Mouse (Mus musculus) stomach, embryonic 15.5 days (tissue): Measurements from ENCODE around the gene Spats2. TPM values are rescaled to one million over a fixed set of nuclear protein-coding genes. Genes with fewer than 3 reads are reported as not detected.
A peak's percentile ranks its signal among the peaks of the same experiment; 100 is the strongest.
"Not testable (repeated sequence)": the region's sequence is repeated elsewhere in the genome, so short reads cannot be mapped to it uniquely, and the experiment has no call there.

Source experiments
- ATAC-seq: fragments of 200-750 bp; cut with Nextera tagmentation; 2 replicates; pipeline ENCODE4 v1.8.0; 2017; ENCODE audit warnings: low read depth, moderate number of reproducible peaks, moderate TSS enrichment; ENCODE audit not compliant: insufficient read depth, low FRiP score
- H3K27ac ChIP-seq: fragments of 300-500 bp; sonication (generic); 2 replicates; pipeline ENCODE4 v1.5.1; 2015; ENCODE audit warnings: mild to moderate bottlenecking, inconsistent platforms
- H3K27me3 ChIP-seq: fragments of 300-500 bp; sonication (generic); replicated peaks from 2 replicates; pipeline ENCODE4 v1.6.1; 2015; ENCODE audit warnings: inconsistent platforms
- H3K36me3 ChIP-seq: fragments of 300-500 bp; sonication (generic); 2 replicates; pipeline ENCODE4 v1.6.1; 2015; ENCODE audit warnings: inconsistent platforms
- H3K4me1 ChIP-seq: fragments of 300-500 bp; sonication (generic); 2 replicates; pipeline ENCODE4 v1.6.1; 2015; ENCODE audit warnings: inconsistent platforms
- H3K4me2 ChIP-seq: fragments of 300-500 bp; sonication (generic); 2 replicates; pipeline ENCODE4 v1.6.1; 2015; ENCODE audit warnings: mild to moderate bottlenecking, inconsistent platforms
- H3K4me3 ChIP-seq: fragments of 300-500 bp; sonication (generic); replicated peaks from 2 replicates; pipeline ENCODE4 v1.5.1; 2015; ENCODE audit warnings: inconsistent platforms
- H3K9ac ChIP-seq: fragments of 300-500 bp; sonication (generic); 2 replicates; pipeline ENCODE4 v1.6.1; 2015; ENCODE audit warnings: inconsistent platforms
- H3K9me3 ChIP-seq: fragments of 300-500 bp; sonication (generic); 2 replicates; pipeline ENCODE4 v1.6.1; 2016; ENCODE audit warnings: inconsistent platforms
- WGBS: fragments of 180-500 bp; shearing (Covaris S2); methylation state at CpG from one replicate; pipeline ENCODE4 v1.1.7; 2015; 5-methylcytosine and 5-hydroxymethylcytosine counted together
- polyA plus RNA-seq: library from polyadenylated mRNA; unstranded; fragments of >200 nt; fragmentation: Nextera tagmentation; extraction: Ambion mirVana; gene quantifications from 2 replicates; pipeline ENCODE4 v1.2.1, GENCODE M21; 2015

The Spats2 gene
- polyA plus RNA-seq: 28.3 and 32.1 TPM in 2 replicates

GRCm38 (mm10) chr15:99125711-99126080 lies at the start of gene Spats2:
Spats2 (plus strand) TSS chr15:99125916.
- ATAC-seq: no peak
- peak within 1 kb of the TSS; percentile 95 for H3K27ac ChIP-seq
- peak within 1 kb of the TSS; percentile 84 for H3K9ac ChIP-seq
- peak within 1 kb of the TSS; percentile 87 for H3K4me3 ChIP-seq
- H3K4me2 ChIP-seq: peak within 1 kb of the TSS; percentile 64
- H3K36me3 ChIP-seq: no peaks in the 10 kb centered on the region
- WGBS: 1% methylated on average over 12 of the region's 12 CpGs
- peaks cover 20% of the 10 kb centered on the region for H3K4me1 ChIP-seq
- no peaks in the 10 kb centered on the region for H3K27me3 ChIP-seq
- H3K9me3 ChIP-seq: no peaks in the 10 kb centered on the region

- not testable (repeated sequence) for H3K27me3 ChIP-seq, H3K9me3 ChIP-seq, H3K36me3 ChIP-seq, H3K27ac ChIP-seq, H3K9ac ChIP-seq, ATAC-seq
- peaks cover 22% of the 10 kb centered on the region for H3K4me1 ChIP-seq
- peak overlapping the region; percentile 95 for H3K4me2 ChIP-seq
- WGBS: 99% methylated on average over 3 of the region's 3 CpGs
- H3K4me3 ChIP-seq: peak overlapping the region; percentile 57
These were observed 49.7 kb upstream of the Spats2 start for GRCm38 (mm10) chr15:99076011-99076410.

- Histone ChIP-seq H3K4me3 (no peak overlapping the region), H3K27ac (no peak overlapping the region), H3K9ac (no peak overlapping the region), H3K4me1 (peaks cover 22% of the 10 kb centered on the region), H3K4me2 (no peak overlapping the region), H3K9me3 (no peaks in the 10 kb centered on the region), H3K36me3 (peaks cover 24% of the 10 kb centered on the region), H3K27me3 (no peaks in the 10 kb centered on the region)
- 81% methylated on average over 14 of the region's 15 CpGs for WGBS
- no peak for ATAC-seq
These were observed 47.4 kb upstream of the Spats2 start for GRCm38 (mm10) chr15:99078181-99078910.

- Histone ChIP-seq H3K4me3 (no peak overlapping the region), H3K9ac (no peak overlapping the region), H3K4me1 (peaks cover 28% of the 10 kb centered on the region), H3K4me2 (no peak overlapping the region), H3K9me3 (no peaks in the 10 kb centered on the region), H3K27ac (no peak overlapping the region), H3K27me3 (peaks cover 12% of the 10 kb centered on the region; the same call in 1 of the 2 replicates), H3K36me3 (peaks cover 28% of the 10 kb centered on the region)
- ATAC-seq: no peak
- WGBS: 69% methylated on average over 3 of the region's 3 CpGs
These were observed 45.9 kb upstream of the Spats2 start for GRCm38 (mm10) chr15:99079804-99080203.

GRCm38 (mm10) chr15:99082322-99082721 lies 43.4 kb upstream of the Spats2 start:
- H3K4me3 ChIP-seq: no peak overlapping the region
- WGBS: 92% methylated on average over 12 of the region's 12 CpGs
- H3K4me2 ChIP-seq: no peak overlapping the region
- peaks cover 25% of the 10 kb centered on the region for H3K36me3 ChIP-seq
- H3K4me1 ChIP-seq: peaks cover 15% of the 10 kb centered on the region; the same call in 1 of the 2 replicates
- no peak overlapping the region for H3K9ac ChIP-seq
- no peak for ATAC-seq
- no peaks in the 10 kb centered on the region for H3K9me3 ChIP-seq
- peaks cover 33% of the 10 kb centered on the region for H3K27me3 ChIP-seq
- no peak overlapping the region for H3K27ac ChIP-seq

- no peak for ATAC-seq
- H3K9ac ChIP-seq: no peak overlapping the region
- peaks cover 39% of the 10 kb centered on the region for H3K27me3 ChIP-seq
- no peak overlapping the region for H3K4me2 ChIP-seq
- no peak overlapping the region for H3K27ac ChIP-seq
- no peaks in the 10 kb centered on the region for H3K9me3 ChIP-seq
- H3K36me3 ChIP-seq: peaks cover 25% of the 10 kb centered on the region
- no peak overlapping the region for H3K4me3 ChIP-seq
- peaks cover 17% of the 10 kb centered on the region for H3K4me1 ChIP-seq
- 90% methylated on average over 16 of the region's 16 CpGs for WGBS
These were observed 42.9 kb upstream of the Spats2 start for GRCm38 (mm10) chr15:99082840-99083239.

- Histone ChIP-seq H3K9me3 (no peaks in the 10 kb centered on the region), H3K27me3 (peaks cover 43% of the 10 kb centered on the region), H3K4me3 (no peak overlapping the region), H3K4me2 (no peak overlapping the region), H3K4me1 (peaks cover 21% of the 10 kb centered on the region), H3K27ac (no peak overlapping the region), H3K36me3 (peaks cover 25% of the 10 kb centered on the region), H3K9ac (no peak overlapping the region)
- 67% methylated on average over 9 of the region's 9 CpGs for WGBS
- no peak for ATAC-seq
These were observed 42.5 kb upstream of the Spats2 start for GRCm38 (mm10) chr15:99083258-99083657.

GRCm38 (mm10) chr15:99083867-99084557 lies 41.7 kb upstream of the Spats2 start:
- Histone ChIP-seq H3K9ac (no peak overlapping the region), H3K4me1 (peaks cover 21% of the 10 kb centered on the region), H3K36me3 (peaks cover 25% of the 10 kb centered on the region), H3K9me3 (no peaks in the 10 kb centered on the region), H3K27ac (no peak overlapping the region), H3K27me3 (peaks cover 50% of the 10 kb centered on the region), H3K4me2 (peak overlapping the region; percentile 21; the same call in 1 of the 2 replicates), H3K4me3 (no peak overlapping the region; the same call in 1 of the 2 replicates)
- 10% methylated on average over 11 of the region's 11 CpGs for WGBS
- 0 out of 2 replicates have a peak, but pooled peaks have one; percentile 5 for ATAC-seq

- peaks cover 56% of the 10 kb centered on the region for H3K27me3 ChIP-seq
- no peak overlapping the region for H3K27ac ChIP-seq
- peak overlapping the region; percentile 21; the same call in 1 of the 2 replicates for H3K4me2 ChIP-seq
- H3K9ac ChIP-seq: no peak overlapping the region
- H3K9me3 ChIP-seq: no peaks in the 10 kb centered on the region
- ATAC-seq: no peak
- H3K36me3 ChIP-seq: peaks cover 25% of the 10 kb centered on the region
- H3K4me1 ChIP-seq: peaks cover 21% of the 10 kb centered on the region
- no peak overlapping the region; the same call in 1 of the 2 replicates for H3K4me3 ChIP-seq
- 17% methylated on average over 19 of the region's 19 CpGs for WGBS
These were observed 41.1 kb upstream of the Spats2 start for GRCm38 (mm10) chr15:99084618-99085017.

GRCm38 (mm10) chr15:99085997-99086396 lies 39.7 kb upstream of the Spats2 start:
- peaks cover 69% of the 10 kb centered on the region for H3K27me3 ChIP-seq
- ATAC-seq: no peak
- WGBS: 87% methylated on average over 4 of the region's 4 CpGs

GRCm38 (mm10) chr15:99087253-99088075 lies 38.3 kb upstream of the Spats2 start, which contains the start of gene C1ql4:
C1ql4 (minus strand) TSS chr15:99087817.
- WGBS: 8% methylated on average over 60 of the region's 60 CpGs
- H3K27me3 ChIP-seq: peaks cover 81% of the 10 kb centered on the region

More at GRCm38 (mm10) chr15:99085997-99086396, 39.7 kb upstream of the Spats2 start:
- Histone ChIP-seq H3K4me1 (peaks cover 21% of the 10 kb centered on the region), H3K4me3 (no peak overlapping the region), H3K4me2 (no peak overlapping the region), H3K36me3 (peaks cover 22% of the 10 kb centered on the region), H3K9ac (no peak overlapping the region), H3K9me3 (no peaks in the 10 kb centered on the region), H3K27ac (no peak overlapping the region)

More at GRCm38 (mm10) chr15:99087253-99088075, 38.3 kb upstream of the Spats2 start, which contains the start of gene C1ql4:
- H3K27ac ChIP-seq: no peak within 1 kb of the TSS
- peaks cover 21% of the 10 kb centered on the region for H3K4me1 ChIP-seq
- H3K4me3 ChIP-seq: peak within 1 kb of the TSS; percentile 30; the same call in 1 of the 2 replicates
- no peaks in the 10 kb centered on the region for H3K9me3 ChIP-seq
- ATAC-seq: no peak
- peak within 1 kb of the TSS; percentile 58 for H3K4me2 ChIP-seq
- no peak within 1 kb of the TSS for H3K9ac ChIP-seq
- peaks cover 12% of the 10 kb centered on the region for H3K36me3 ChIP-seq
